Mouse (Mus musculus): Measurements from ENCODE around the gene Cyp4a31.
"Not testable (repeated sequence)": the region's sequence is repeated elsewhere in the genome, so short reads cannot be mapped to it uniquely, and the experiment has no call there.

The Cyp4a31 gene

GRCm38 (mm10) chr4:115563401-115563800 lies at the start of gene Cyp4a31:
Cyp4a31 (plus strand) TSS chr4:115563649.
- no peak for DNase-seq (ENCODE audit: low read depth)

GRCm38 (mm10) chr4:115513964-115514363 lies 49.5 kb upstream of the Cyp4a31 start:
- not testable (repeated sequence) for DNase-seq (ENCODE audit: low read depth)

- not testable (repeated sequence) for DNase-seq (ENCODE audit: low read depth)
Measured at GRCm38 (mm10) chr4:115518000-115518399, 45.4 kb upstream of the Cyp4a31 start, which contains the start of gene Cyp4a10. Cyp4a10 (plus strand) TSS chr4:115518264.

GRCm38 (mm10) chr4:115519444-115519843 lies 44.0 kb upstream of the Cyp4a31 start:
- DNase-seq (ENCODE audit: low read depth): no peak

GRCm38 (mm10) chr4:115521766-115522165 lies 41.7 kb upstream of the Cyp4a31 start:
- DNase-seq (ENCODE audit: low read depth): no peak

- no peak for DNase-seq (ENCODE audit: low read depth)
Measured at GRCm38 (mm10) chr4:115545101-115545500, 18.3 kb upstream of the Cyp4a31 start.

- DNase-seq (ENCODE audit: low read depth): no peak
Measured at GRCm38 (mm10) chr4:115546141-115546828, 17.2 kb upstream of the Cyp4a31 start.

- no peak for DNase-seq (ENCODE audit: low read depth)
Measured at GRCm38 (mm10) chr4:115552726-115553125, 10.7 kb upstream of the Cyp4a31 start.

- no peak for DNase-seq (ENCODE audit: low read depth)
Measured at GRCm38 (mm10) chr4:115555513-115555912, 7.9 kb upstream of the Cyp4a31 start.

- DNase-seq (ENCODE audit: low read depth): no peak
Measured at GRCm38 (mm10) chr4:115557861-115558561, 5.4 kb upstream of the Cyp4a31 start.

- DNase-seq (ENCODE audit: low read depth): not testable (repeated sequence)
Measured at GRCm38 (mm10) chr4:115561236-115561635, 2.2 kb upstream of the Cyp4a31 start.

- not testable (repeated sequence) for DNase-seq (ENCODE audit: low read depth)
Measured at GRCm38 (mm10) chr4:115564469-115565225, 1.2 kb downstream of the Cyp4a31 start.

GRCm38 (mm10) chr4:115575255-115575654 lies 11.8 kb downstream of the Cyp4a31 start:
- DNase-seq (ENCODE audit: low read depth): no peak

- no peak for DNase-seq (ENCODE audit: low read depth)
Measured at GRCm38 (mm10) chr4:115575776-115576175, 12.3 kb downstream of the Cyp4a31 start.

GRCm38 (mm10) chr4:115583036-115583435 lies 19.6 kb downstream of the Cyp4a31 start:
- peak; percentile 59 for DNase-seq (ENCODE audit: low read depth)

GRCm38 (mm10) chr4:115596357-115596756 lies 32.9 kb downstream of the Cyp4a31 start:
- DNase-seq (ENCODE audit: low read depth): no peak

GRCm38 (mm10) chr4:115596824-115597336 lies 33.4 kb downstream of the Cyp4a31 start:
- DNase-seq (ENCODE audit: low read depth): no peak

- DNase-seq (ENCODE audit: low read depth): not testable (repeated sequence)
Measured at GRCm38 (mm10) chr4:115600611-115601010, 37.2 kb downstream of the Cyp4a31 start, which contains the start of gene Cyp4a32. Cyp4a32 (plus strand) TSS chr4:115600969.

GRCm38 (mm10) chr4:115614005-115614404 lies 50.6 kb downstream of the Cyp4a31 start:
- DNase-seq (ENCODE audit: low read depth): no peak

GRCm38 (mm10) chr4:115625560-115625959 lies 62.1 kb downstream of the Cyp4a31 start:
- DNase-seq (ENCODE audit: low read depth): not testable (repeated sequence)

Measured in c-Kit-positive CD71-positive TER-119-negative erythroid progenitor cells, embryonic 14.5 days (primary cell).